Mouse (Mus musculus): ENCODE measurements at regions not wholly inside any gene's neighbourhood (a gene's known extent, or its start where the extent isn't known, plus 50 kb on each side); places are given as distances from the start of the nearest gene placed in this dataset.

GRCm38 (mm10) chr15:31900325-31900724, 276.8 kb upstream of the Tas2r119 start:
- DNase-seq (ENCODE audit: low spot score), result no peak

DNA sequence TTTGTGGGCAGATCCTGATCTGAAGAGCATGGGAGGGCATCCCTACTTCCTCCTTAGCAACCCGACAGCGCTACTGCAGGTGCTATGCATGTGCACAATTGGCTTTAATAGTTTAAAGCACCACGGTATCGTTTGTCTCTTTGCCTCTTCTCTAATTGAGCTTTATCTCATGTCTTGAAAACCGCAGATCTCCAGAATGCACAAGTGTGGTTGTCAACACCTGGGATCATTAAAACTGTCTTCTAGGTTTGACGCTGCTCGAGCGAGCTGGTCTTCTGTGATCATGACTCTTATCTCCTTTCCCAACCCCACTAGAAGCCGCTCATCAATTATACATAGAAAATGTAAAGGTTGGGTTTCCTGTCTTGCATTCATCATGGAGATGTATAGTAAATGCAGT, 268.7 kb upstream of the Tas2r119 start:
- TF ChIP-seq CTCF (IDR thresholded peaks at IDR 0.05) (no peak), EP300 (IDR thresholded peaks at IDR 0.05) (no peak)
- Histone ChIP-seq H3K4me1 (ENCODE audit: insufficient read depth, low read depth, low read length) (no peaks in the 10 kb centered on the region), H3K27me3 (replicated peaks; ENCODE audit: insufficient read depth, low read length) (no peaks in the 10 kb centered on the region), H3K9ac (replicated peaks; ENCODE audit: low read depth) (no peak overlapping the region), H3K9me3 (ENCODE audit: low read length) (no peaks in the 10 kb centered on the region), H3K27ac (ENCODE audit: low read length) (no peak overlapping the region), H3K4me3 (ENCODE audit: low read depth, low read length) (no peak overlapping the region), H3K4me2 (replicated peaks; ENCODE audit: low read depth, low read length) (no peak overlapping the region), H3K36me3 (ENCODE audit: insufficient read depth, low read length) (no peaks in the 10 kb centered on the region)
- DNase-seq (ENCODE audit: low spot score) (no peak), ATAC-seq (no peak)
- WGBS, result 73% methylated on average over 9 of the region's 9 CpGs

More at GRCm38 (mm10) chr15:31900325-31900724, 276.8 kb upstream of the Tas2r119 start:
- H3K9ac ChIP-seq (replicated peaks; ENCODE audit: low read depth), result no peak overlapping the region
- H3K4me2 ChIP-seq (replicated peaks; ENCODE audit: low read depth, low read length), result no peak overlapping the region
- no peaks in the 10 kb centered on the region for H3K9me3 ChIP-seq (ENCODE audit: low read length)
- no peak overlapping the region for H3K27ac ChIP-seq (ENCODE audit: low read length)
- TF ChIP-seq EP300 (IDR thresholded peaks at IDR 0.05), result no peak
- no peak for TF ChIP-seq CTCF (IDR thresholded peaks at IDR 0.05)
- no peaks in the 10 kb centered on the region for H3K4me1 ChIP-seq (ENCODE audit: insufficient read depth, low read depth, low read length)
- 77% methylated on average over 4 of the region's 4 CpGs for WGBS
- no peak overlapping the region for H3K4me3 ChIP-seq (ENCODE audit: low read depth, low read length)
- no peak for ATAC-seq
- H3K36me3 ChIP-seq (ENCODE audit: insufficient read depth, low read length), result no peaks in the 10 kb centered on the region
- H3K27me3 ChIP-seq (replicated peaks; ENCODE audit: insufficient read depth, low read length), result no peaks in the 10 kb centered on the region

GRCm38 (mm10) chr15:31911978-31912377, 265.1 kb upstream of the Tas2r119 start:
- Histone ChIP-seq H3K36me3 (ENCODE audit: insufficient read depth, low read length) (no peaks in the 10 kb centered on the region), H3K9ac (replicated peaks; ENCODE audit: low read depth) (no peak overlapping the region), H3K4me3 (ENCODE audit: low read depth, low read length) (no peak overlapping the region), H3K4me1 (ENCODE audit: insufficient read depth, low read depth, low read length) (no peaks in the 10 kb centered on the region), H3K27ac (ENCODE audit: low read length) (no peak overlapping the region), H3K4me2 (replicated peaks; ENCODE audit: low read depth, low read length) (no peak overlapping the region), H3K9me3 (ENCODE audit: low read length) (no peaks in the 10 kb centered on the region), H3K27me3 (replicated peaks; ENCODE audit: insufficient read depth, low read length) (no peaks in the 10 kb centered on the region)
- 64% methylated on average over 3 of the region's 3 CpGs for WGBS
- DNase-seq (ENCODE audit: low spot score) (no peak), ATAC-seq (no peak)
- TF ChIP-seq EP300 (IDR thresholded peaks at IDR 0.05) (no peak), CTCF (IDR thresholded peaks at IDR 0.05) (no peak)

GRCm38 (mm10) chr15:31921485-31921884, 255.6 kb upstream of the Tas2r119 start:
- no peak overlapping the region for H3K4me2 ChIP-seq (replicated peaks; ENCODE audit: low read depth, low read length)
- no peak for TF ChIP-seq CTCF (IDR thresholded peaks at IDR 0.05)
- peak; percentile 46 for TF ChIP-seq EP300 (IDR thresholded peaks at IDR 0.05)
- H3K36me3 ChIP-seq (ENCODE audit: insufficient read depth, low read length), result no peaks in the 10 kb centered on the region
- no peak overlapping the region for H3K27ac ChIP-seq (ENCODE audit: low read length)
- WGBS, result 23% methylated on average over 3 of the region's 3 CpGs
- no peak for ATAC-seq
- peaks cover 1% of the 10 kb centered on the region; the same call in 1 of the 2 replicates for H3K9me3 ChIP-seq (ENCODE audit: low read length)
- H3K4me1 ChIP-seq (ENCODE audit: insufficient read depth, low read depth, low read length), result no peaks in the 10 kb centered on the region
- no peak overlapping the region for H3K9ac ChIP-seq (replicated peaks; ENCODE audit: low read depth)
- peak; percentile 30 for DNase-seq (ENCODE audit: low spot score)
- no peak overlapping the region for H3K4me3 ChIP-seq (ENCODE audit: low read depth, low read length)
- no peaks in the 10 kb centered on the region for H3K27me3 ChIP-seq (replicated peaks; ENCODE audit: insufficient read depth, low read length)

GRCm38 (mm10) chr15:31960301-31960700, 216.8 kb upstream of the Tas2r119 start:
- Histone ChIP-seq H3K4me1 (ENCODE audit: insufficient read depth, low read depth, low read length) (no peaks in the 10 kb centered on the region), H3K36me3 (ENCODE audit: insufficient read depth, low read length) (no peaks in the 10 kb centered on the region), H3K27me3 (replicated peaks; ENCODE audit: insufficient read depth, low read length) (no peaks in the 10 kb centered on the region), H3K9ac (replicated peaks; ENCODE audit: low read depth) (no peak overlapping the region), H3K4me2 (replicated peaks; ENCODE audit: low read depth, low read length) (no peak overlapping the region), H3K9me3 (ENCODE audit: low read length) (no peaks in the 10 kb centered on the region), H3K27ac (ENCODE audit: low read length) (no peak overlapping the region), H3K4me3 (ENCODE audit: low read depth, low read length) (no peak overlapping the region)
- TF ChIP-seq CTCF (IDR thresholded peaks at IDR 0.05) (no peak), EP300 (IDR thresholded peaks at IDR 0.05) (no peak)
- ATAC-seq, result no peak
- WGBS, result 89% methylated on average over 4 of the region's 4 CpGs
- no peak for DNase-seq (ENCODE audit: low spot score)

- DNase-seq (ENCODE audit: low spot score), result peak; percentile 41
- no peaks in the 10 kb centered on the region for H3K36me3 ChIP-seq (ENCODE audit: insufficient read depth, low read length)
- H3K4me2 ChIP-seq (replicated peaks; ENCODE audit: low read depth, low read length), result no peak overlapping the region
- H3K9me3 ChIP-seq (ENCODE audit: low read length), result no peaks in the 10 kb centered on the region
- WGBS, result 38% methylated on average over 2 of the region's 2 CpGs
- TF ChIP-seq CTCF (IDR thresholded peaks at IDR 0.05), result no peak
- TF ChIP-seq EP300 (IDR thresholded peaks at IDR 0.05), result no peak
- H3K27me3 ChIP-seq (replicated peaks; ENCODE audit: insufficient read depth, low read length), result no peaks in the 10 kb centered on the region
- peak; percentile 65; the same call in 1 of the 2 replicates for ATAC-seq
- no peak overlapping the region for H3K9ac ChIP-seq (replicated peaks; ENCODE audit: low read depth)
- no peak overlapping the region for H3K4me3 ChIP-seq (ENCODE audit: low read depth, low read length)
- no peaks in the 10 kb centered on the region for H3K4me1 ChIP-seq (ENCODE audit: insufficient read depth, low read depth, low read length)
- no peak overlapping the region for H3K27ac ChIP-seq (ENCODE audit: low read length)
Measured at GRCm38 (mm10) chr15:31961963-31962362, 215.1 kb upstream of the Tas2r119 start.

DNA sequence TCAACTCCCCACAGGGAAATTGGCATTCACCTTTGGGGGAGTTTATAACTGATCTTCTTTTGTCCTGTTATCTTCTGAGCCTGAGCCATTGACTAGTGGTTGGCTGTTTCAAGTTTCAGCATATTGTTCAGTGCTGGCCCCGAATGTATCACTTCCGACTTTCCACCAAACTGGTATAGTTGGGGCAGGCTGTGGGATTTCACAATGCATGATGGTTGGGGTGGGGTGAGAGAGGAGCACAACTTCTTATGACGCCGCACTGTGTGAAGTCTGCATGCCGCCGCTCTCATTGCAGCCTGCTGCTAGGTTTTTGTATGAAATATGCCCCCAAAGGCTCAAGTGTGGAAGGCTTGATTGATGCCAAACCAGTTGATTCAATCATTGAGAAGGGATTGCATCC, 212.2 kb upstream of the Tas2r119 start:
- no peaks in the 10 kb centered on the region for H3K36me3 ChIP-seq (ENCODE audit: insufficient read depth, low read length)
- H3K4me1 ChIP-seq (ENCODE audit: insufficient read depth, low read depth, low read length), result no peaks in the 10 kb centered on the region
- H3K27me3 ChIP-seq (replicated peaks; ENCODE audit: insufficient read depth, low read length), result no peaks in the 10 kb centered on the region
- H3K9ac ChIP-seq (replicated peaks; ENCODE audit: low read depth), result no peak overlapping the region
- no peak for ATAC-seq
- H3K27ac ChIP-seq (ENCODE audit: low read length), result no peak overlapping the region
- 95% methylated on average over 6 of the region's 6 CpGs for WGBS
- no peak for DNase-seq (ENCODE audit: low spot score)
- no peak overlapping the region for H3K4me3 ChIP-seq (ENCODE audit: low read depth, low read length)
- no peaks in the 10 kb centered on the region for H3K9me3 ChIP-seq (ENCODE audit: low read length)
- TF ChIP-seq EP300 (IDR thresholded peaks at IDR 0.05), result no peak
- no peak for TF ChIP-seq CTCF (IDR thresholded peaks at IDR 0.05)
- H3K4me2 ChIP-seq (replicated peaks; ENCODE audit: low read depth, low read length), result no peak overlapping the region

Data from lung, postnatal 0 days (tissue).